Mouse (Mus musculus) heart, adult 9 months (tissue): ENCODE results near the gene Kcnh4.

Experiments
- DNase-seq, 2 experiments: peaks; one replicate each; pipeline ENCODE4 v3.0.0; 2022; ENCODE audit warnings: low spot score in 2 of 2

Gene Kcnh4

DNA sequence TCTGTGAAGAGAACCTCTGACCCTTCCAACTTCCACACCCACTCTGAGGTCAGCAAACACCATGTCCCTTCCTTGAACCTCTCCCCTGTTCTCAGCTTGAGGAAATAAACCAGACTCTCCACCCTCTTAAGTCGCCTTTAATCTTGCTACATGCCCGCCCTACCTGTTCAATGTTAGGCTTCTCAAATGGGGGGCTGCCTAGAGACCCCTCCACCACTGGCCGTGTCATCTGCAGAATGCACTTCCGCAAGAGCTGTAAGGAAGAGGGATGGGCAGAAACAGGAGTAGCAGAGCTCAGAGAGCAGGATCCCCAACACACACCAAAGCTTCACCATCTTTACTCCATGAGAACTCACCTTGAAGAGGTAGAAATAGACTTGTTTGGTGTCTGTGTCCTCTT is 48.8 kb downstream of the Kcnh4 start:
- DNase-seq: no peak

- DNase-seq: no peak
These were observed 49.2 kb downstream of the Kcnh4 start for GRCm38 (mm10) chr11:100710528-100710927.

DNA sequence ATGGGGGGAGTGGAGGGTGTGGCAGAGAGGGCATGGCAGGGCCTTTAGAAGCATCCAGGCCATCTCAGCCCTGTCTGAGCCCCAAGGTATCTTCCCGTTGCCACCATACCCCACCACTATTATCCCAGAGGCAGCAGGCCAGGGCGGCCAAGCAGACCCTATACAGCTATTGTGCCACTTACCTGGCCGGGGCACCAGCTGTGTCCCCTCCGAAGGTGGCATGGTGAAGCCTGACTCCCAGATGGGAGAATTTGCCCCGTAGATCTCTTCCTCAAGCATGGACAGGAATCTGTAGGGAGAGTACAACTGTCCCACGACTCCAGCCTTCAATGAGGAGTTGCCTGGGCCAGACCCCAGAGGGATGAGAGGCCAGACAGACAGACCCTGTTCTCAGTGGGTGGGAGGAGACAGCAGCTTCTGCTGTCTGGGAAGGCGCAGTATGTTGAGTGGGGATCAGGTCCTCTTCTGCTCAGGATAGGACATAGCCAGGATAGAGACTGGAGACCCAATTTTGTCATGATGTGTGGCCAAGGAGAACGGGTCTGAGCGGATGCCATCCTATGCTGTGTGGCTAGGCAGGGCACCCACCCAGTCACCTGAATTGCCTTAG is 50.4 kb downstream of the Kcnh4 start:
- no peak for DNase-seq

GRCm38 (mm10) chr11:100705095-100705747 is 54.5 kb downstream of the Kcnh4 start:
- DNase-seq: no peak

- peak; percentile 46 to 56 for DNase-seq
These were observed 55.8 kb downstream of the Kcnh4 start, which contains the start of gene Dhx58 for GRCm38 (mm10) chr11:100703851-100704531. Gene Dhx58, minus strand, starts transcription at chr11:100704271.

DNA sequence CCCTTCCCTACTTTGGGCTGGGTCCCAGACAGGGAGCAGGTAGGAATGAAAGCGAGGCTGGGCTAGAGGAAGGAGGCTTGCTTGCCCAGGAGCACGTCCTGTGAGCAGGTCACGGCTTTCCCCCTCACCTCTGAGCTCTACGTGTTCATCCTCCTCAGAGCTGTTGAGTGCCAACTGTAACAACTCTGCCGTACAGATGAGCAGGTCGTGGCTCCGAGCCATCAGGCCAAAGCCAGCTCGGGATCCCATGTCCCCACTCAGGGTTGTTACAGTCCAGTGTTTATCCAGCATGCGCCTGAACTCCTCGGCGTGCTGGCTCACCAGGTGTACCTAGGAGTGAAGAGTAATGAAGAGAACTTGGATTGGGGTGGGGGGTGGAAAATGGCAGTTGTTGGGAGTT is 56.4 kb downstream of the Kcnh4 start:
- no peak for DNase-seq

DNA sequence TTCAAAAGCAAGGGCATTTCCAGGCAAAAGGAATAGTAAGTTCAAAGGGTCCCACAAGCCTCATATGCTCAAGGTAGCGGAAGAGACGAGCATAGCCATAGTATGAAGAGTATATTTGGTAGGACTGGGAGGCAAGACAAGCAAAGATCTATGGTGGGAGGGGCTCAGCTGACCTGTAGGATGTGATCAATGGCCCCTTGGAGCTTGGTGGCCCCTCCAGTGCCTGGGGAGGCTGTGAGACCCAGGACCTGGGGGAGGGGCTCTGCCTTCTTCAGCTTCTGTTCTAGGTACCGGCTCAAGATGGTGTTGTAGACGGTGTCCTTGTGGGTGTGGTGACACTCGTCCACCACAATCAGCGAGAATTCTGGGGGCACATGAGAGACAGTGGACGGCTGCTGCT is 56.8 kb downstream of the Kcnh4 start:
- DNase-seq: no peak

DNA sequence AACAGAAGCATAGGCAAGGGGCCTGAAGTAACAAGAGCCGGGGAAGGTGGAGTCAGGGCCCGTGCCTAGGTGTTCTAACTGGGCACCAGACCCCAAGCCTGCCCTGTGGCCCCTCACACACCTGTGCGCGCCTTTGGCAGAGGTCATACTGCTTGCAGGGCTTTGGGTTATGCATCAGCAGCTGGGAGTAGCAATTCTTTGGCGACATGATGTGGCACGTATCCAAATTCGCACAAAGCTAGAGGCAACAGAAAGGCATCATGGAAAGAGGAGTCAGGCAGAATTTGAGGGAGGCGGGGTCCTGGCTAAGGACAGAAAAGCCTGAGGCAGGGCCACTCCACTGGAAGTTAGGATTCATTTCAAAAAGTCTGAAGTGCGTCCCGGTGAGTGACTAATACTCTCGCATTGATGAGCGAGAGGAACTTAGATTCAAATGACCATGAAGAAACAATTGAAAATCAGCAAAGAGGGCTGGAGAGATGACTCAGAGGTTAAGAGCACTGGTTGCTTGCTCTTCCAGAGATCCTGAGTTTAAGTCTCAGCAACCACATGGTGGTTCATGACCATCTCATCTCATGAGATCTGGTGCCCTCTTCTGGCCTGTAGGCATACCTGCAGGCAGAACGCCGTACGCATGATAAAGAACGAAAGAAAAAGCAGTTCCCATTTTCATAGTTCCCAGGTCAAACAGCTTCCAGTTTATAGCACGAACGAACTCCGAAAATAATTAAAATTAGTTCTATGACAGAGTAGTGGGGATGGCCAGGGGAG is 57.5 kb downstream of the Kcnh4 start:
- DNase-seq: peak; percentile 57 to 77

GRCm38 (mm10) chr11:100701301-100701700 is 58.4 kb downstream of the Kcnh4 start:
- DNase-seq: peak; percentile 54 to 71

- no peak for DNase-seq
These were observed 59.0 kb downstream of the Kcnh4 start for GRCm38 (mm10) chr11:100700710-100701109.

GRCm38 (mm10) chr11:100697921-100698320 is 61.8 kb downstream of the Kcnh4 start:
- no peak for DNase-seq

GRCm38 (mm10) chr11:100694926-100695325 is 64.8 kb downstream of the Kcnh4 start:
- peak; percentile 62 to 71 for DNase-seq

DNA sequence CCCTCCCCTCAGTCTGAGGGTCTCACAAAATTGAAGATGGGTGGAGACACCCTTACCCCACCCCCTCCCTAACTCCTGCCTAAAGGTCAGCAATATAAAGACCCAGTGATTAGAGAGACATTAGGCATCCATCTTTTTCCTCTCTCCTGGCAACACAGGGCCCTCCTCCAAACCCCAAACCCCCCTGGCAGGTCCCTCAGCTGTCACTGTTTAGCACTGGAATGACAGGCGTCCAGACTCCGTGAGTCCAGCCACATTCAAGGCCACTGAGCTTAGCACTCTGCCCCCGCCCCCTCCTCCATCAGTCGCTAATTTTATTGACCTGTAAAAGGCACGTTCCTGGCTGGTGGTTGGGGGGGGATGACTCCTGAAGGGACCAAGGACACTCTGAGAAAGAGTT is 66.6 kb downstream of the Kcnh4 start:
- no peak for DNase-seq

DNA sequence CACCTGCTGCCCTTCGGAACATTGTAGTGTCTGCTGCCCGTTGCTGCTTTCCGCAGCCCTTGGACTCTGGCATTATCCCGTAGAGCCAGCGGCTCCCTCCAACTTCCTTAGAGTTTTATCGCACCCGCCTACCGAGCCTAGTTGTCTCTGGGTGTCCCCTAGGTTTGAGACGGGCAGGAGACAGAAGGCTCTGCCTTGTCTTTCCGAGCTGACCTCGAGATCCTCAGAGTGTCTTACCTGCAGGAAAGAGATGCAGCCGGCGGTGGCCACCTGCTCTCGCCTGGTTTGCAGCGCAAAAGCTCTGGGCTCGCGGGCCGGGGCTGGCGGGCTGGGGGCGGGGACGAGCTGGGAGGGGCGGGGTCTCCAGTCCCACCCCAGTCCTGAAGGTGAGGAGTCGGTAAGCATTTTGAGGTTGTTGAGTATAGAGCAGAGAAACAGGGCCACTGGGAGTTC is 67.6 kb downstream of the Kcnh4 start, which contains the start of gene Zfp385c:
Gene Zfp385c, minus strand, starts transcription at position 292 of the 453 bp plus-strand sequence.
- no peak for DNase-seq

DNA sequence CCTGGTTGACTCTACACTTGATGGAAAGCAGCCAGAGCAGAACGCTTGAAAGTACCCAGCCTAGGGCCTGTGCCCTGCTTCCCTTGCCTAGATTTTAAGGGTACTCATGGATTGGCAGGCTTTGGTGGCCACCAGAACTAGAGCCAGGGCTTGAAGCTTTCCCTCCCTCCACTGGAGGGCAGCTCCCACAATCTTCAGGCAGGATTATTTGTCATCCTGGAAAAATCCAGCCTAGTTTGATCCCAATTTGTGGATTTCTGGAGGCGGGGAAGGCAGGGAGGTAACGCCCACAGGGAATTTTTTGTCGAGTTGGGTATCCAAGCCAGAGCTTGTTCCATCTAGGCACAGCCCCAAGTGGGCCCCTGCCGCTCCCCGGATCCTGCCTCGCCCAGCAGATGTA is 69.4 kb downstream of the Kcnh4 start:
- no peak for DNase-seq
